Mouse (Mus musculus): ENCODE data around the gene Olfr619. TPM values are rescaled to one million over a fixed set of nuclear protein-coding genes. Genes with fewer than 3 reads are reported as not detected.

Gene Olfr619
- not detected for total RNA-seq (2021)

GRCm38 (mm10) chr7:103600275-103600674 lies at the start of gene Olfr619:
Gene Olfr619, plus strand, starts transcription at chr7:103600575.
- no peak for DNase-seq

- no peak for DNase-seq
Observed at GRCm38 (mm10) chr7:103555779-103556178, 44.6 kb upstream of the Olfr619 start, which contains the start of gene Olfr615. Gene Olfr615, plus strand, starts transcription at chr7:103556079.

- no peak for DNase-seq
Observed at GRCm38 (mm10) chr7:103569043-103569442, 31.3 kb upstream of the Olfr619 start, which contains the start of gene Olfr616. Gene Olfr616, minus strand, starts transcription at chr7:103569143.

GRCm38 (mm10) chr7:103572761-103573160 lies 27.6 kb upstream of the Olfr619 start, which contains the start of gene Olfr617:
Gene Olfr617, plus strand, starts transcription at chr7:103573061.
- no peak for DNase-seq

DNA sequence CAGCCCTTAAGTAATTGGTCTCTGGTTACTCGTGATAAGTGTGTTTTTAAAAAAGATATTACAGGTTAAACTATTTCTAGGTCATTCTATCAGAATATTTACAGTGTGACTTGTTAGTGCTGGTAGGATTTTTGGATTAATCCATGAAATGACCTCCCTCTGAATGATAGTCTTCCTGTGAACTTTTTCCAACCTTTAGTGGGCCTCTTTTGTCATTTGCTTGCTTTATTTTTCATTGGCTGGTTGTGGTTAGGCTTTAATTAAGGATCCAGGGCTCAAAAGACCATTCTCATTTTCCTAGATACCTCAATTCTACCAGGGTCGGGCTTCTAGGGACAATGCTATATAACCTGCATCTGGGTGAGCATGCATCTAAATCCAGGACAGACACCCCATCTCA lies 10.6 kb upstream of the Olfr619 start, which contains the start of gene Olfr618:
Gene Olfr618, plus strand, starts transcription at position 301 of the 400 bp plus-strand sequence.
- DNase-seq, result no peak

- DNase-seq, result no peak
Observed at GRCm38 (mm10) chr7:103607425-103607824, 7.0 kb downstream of the Olfr619 start.

DNA sequence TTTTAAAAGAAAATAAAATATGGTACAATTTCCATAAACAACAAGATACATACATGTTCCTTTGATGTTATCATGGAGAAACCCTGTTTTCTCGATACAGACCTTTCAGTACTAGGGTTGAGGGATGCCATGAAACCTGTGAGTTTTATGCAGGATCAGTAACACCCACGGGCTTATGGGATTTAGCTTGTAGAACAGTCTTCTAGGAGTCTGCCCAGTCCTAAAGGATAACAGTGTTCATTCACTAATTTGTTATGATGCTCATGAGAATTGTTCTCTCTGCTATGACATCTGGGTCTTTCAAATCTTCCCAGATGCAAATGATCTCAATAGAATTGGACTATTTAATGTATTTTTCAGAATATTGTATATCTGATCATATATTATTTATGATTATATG lies 12.1 kb downstream of the Olfr619 start, which contains the start of gene Olfr620:
Gene Olfr620, minus strand, starts transcription at position 101 of the 400 bp plus-strand sequence.
- DNase-seq, result no peak

DNA sequence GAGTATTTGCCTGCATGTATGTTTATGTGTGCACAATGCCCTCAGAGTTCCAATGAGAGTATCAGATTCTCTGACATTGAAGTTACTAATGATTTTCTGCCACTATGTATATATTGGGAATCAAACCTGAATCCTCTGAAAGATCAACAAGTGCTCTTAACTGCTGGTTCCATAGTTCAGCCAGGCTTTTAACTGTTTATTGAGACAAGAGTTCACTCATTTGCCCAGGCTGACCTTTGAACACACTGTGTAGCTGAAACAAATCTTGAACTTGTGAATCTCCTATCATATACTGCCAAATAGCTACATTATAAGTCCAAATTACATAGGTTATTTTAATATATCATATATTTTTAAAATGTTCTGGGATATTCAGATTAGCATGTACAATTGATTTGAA lies 36.4 kb downstream of the Olfr619 start:
- DNase-seq, result no peak

GRCm38 (mm10) chr7:103642602-103643001 lies 42.2 kb downstream of the Olfr619 start, which contains the start of gene Olfr622:
Gene Olfr622, minus strand, starts transcription at chr7:103642702.
- DNase-seq, result no peak

DNA sequence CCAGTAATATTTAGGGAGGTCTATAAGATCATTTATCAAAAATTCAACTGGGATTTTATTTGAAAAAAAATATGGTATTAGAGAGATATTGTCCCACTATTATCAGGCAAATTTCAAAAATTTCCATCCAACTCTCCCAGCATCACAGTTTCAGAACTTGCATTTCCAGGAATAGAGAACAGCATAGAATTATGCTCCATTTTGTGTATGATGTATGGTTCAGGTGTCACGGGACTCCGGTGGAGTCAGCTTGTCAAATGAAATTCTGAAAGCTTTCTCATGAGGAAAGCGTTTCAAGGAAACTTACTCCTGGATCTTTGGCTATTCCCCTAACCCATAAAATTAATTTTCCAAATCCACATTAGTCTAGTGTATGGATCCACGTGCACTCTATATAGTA lies 43.7 kb downstream of the Olfr619 start:
- DNase-seq, result no peak

Small RNA genes lying within 50 kb of the gene (microRNA-seq; reads per million reads assigned to microRNA genes)
- 0 reads per million in 2 experiments for gene Gm26506

Other genes starting within 250 kb of the Olfr619 start
- not detected for gene Olfr601, start 237.9 kb upstream of the Olfr619 start, total RNA-seq (2021)
- not detected for gene Olfr603, start 214.4 kb upstream of the Olfr619 start, total RNA-seq (2021)
- under 1 TPM in 1 of 2 experiments, not detected in 1; 0.21 TPM for gene Usp17lc, start 185.5 kb upstream of the Olfr619 start, total RNA-seq (2021)
- gene Olfr605, start 155.1 kb upstream of the Olfr619 start, total RNA-seq (2021), result not detected
- not detected for gene Olfr606, start 151.5 kb upstream of the Olfr619 start, total RNA-seq (2021)
- not detected for gene Olfr607, start 136.4 kb upstream of the Olfr619 start, total RNA-seq (2021)
- 1 to 10 TPM; 3.8 to 4.1 TPM for gene Olfr608, start 130.7 kb upstream of the Olfr619 start, total RNA-seq (2021)
- not detected for gene Olfr609, start 102.5 kb upstream of the Olfr619 start, total RNA-seq (2021)
- gene Olfr610, start 88.5 kb upstream of the Olfr619 start, total RNA-seq (2021), result not detected
- not detected for gene Olfr611, start 79.7 kb upstream of the Olfr619 start, total RNA-seq (2021)
- gene Olfr612, start 57.9 kb upstream of the Olfr619 start, total RNA-seq (2021), result not detected
- gene Olfr613, start 52.5 kb upstream of the Olfr619 start, total RNA-seq (2021), result not detected
- gene Olfr615, start 44.5 kb upstream of the Olfr619 start, total RNA-seq (2021), result not detected
- gene Olfr616, start 31.4 kb upstream of the Olfr619 start, total RNA-seq (2021), result not detected
- gene Olfr617, start 27.5 kb upstream of the Olfr619 start, total RNA-seq (2021), result not detected
- gene Olfr618, start 10.5 kb upstream of the Olfr619 start, total RNA-seq (2021), result not detected
- gene Olfr620, start 12.0 kb downstream of the Olfr619 start, total RNA-seq (2021), result not detected
- not detected for gene Olfr622, start 42.1 kb downstream of the Olfr619 start, total RNA-seq (2021)
- not detected for gene Olfr623, start 63.1 kb downstream of the Olfr619 start, total RNA-seq (2021)
- not detected for gene Olfr624, start 70.6 kb downstream of the Olfr619 start, total RNA-seq (2021)
- gene Olfr625-ps1, start 82.1 kb downstream of the Olfr619 start, total RNA-seq (2021), result not detected
- gene Olfr243, start 114.1 kb downstream of the Olfr619 start, total RNA-seq (2021), result not detected
- not detected for gene Olfr628, start 129.8 kb downstream of the Olfr619 start, total RNA-seq (2021)
- gene Olfr629, start 144.4 kb downstream of the Olfr619 start, total RNA-seq (2021), result not detected
- not detected for gene Olfr630, start 156.8 kb downstream of the Olfr619 start, total RNA-seq (2021)
- gene Olfr69, start 171.0 kb downstream of the Olfr619 start, total RNA-seq (2021), result not detected
- gene Olfr68, start 179.1 kb downstream of the Olfr619 start, total RNA-seq (2021), result not detected
- gene Olfr67, start 191.2 kb downstream of the Olfr619 start, total RNA-seq (2021), result not detected
- gene Hbb-bt, start 213.4 kb downstream of the Olfr619 start, total RNA-seq (2021), result 1,000 to 10,000 TPM in 1 of 2 experiments, 100 to 1,000 TPM in 1; 541 to 1,864 TPM
- gene Hbb-bs, start 227.5 kb downstream of the Olfr619 start, total RNA-seq (2021), result over 10,000 TPM in 1 of 2 experiments, 1,000 to 10,000 TPM in 1; 4,494 to 12,962 TPM
- not detected for gene Hbb-bh2, start 239.9 kb downstream of the Olfr619 start, total RNA-seq (2021)
- not detected for gene Hbb-bh1, start 242.6 kb downstream of the Olfr619 start, total RNA-seq (2021)